Mouse (Mus musculus) limb, embryonic 10.5 days (tissue): ENCODE measurements around the gene Olfr569. TPM values are rescaled to one million over a fixed set of nuclear protein-coding genes. Genes with fewer than 3 reads are reported as not detected.

Experiments used
- DNase-seq: peaks from one replicate; pipeline ENCODE4 v3.0.0-alpha.2; 2017; ENCODE audit warnings: low spot score
- H3K27ac ChIP-seq: fragments of 300-500 bp; sonication (generic); 2 replicates; pipeline ENCODE4 v1.5.1; 2016; ENCODE audit warnings: mild to moderate bottlenecking
- H3K27me3 ChIP-seq: fragments of 300-500 bp; sonication (generic); 2 replicates; pipeline ENCODE4 v1.6.1; 2016; ENCODE audit warnings: low read depth, mild to moderate bottlenecking; ENCODE audit not compliant: poor library complexity, severe bottlenecking
- H3K36me3 ChIP-seq: fragments of 300-500 bp; sonication (generic); 2 replicates; pipeline ENCODE4 v1.6.1; 2016; ENCODE audit warnings: mild to moderate bottlenecking, moderate library complexity
- H3K4me1 ChIP-seq: fragments of 300-500 bp; sonication (generic); 2 replicates; pipeline ENCODE4 v1.6.1; 2016
- H3K4me3 ChIP-seq: fragments of 300-500 bp; sonication (generic); 2 replicates; pipeline ENCODE4 v1.5.1; 2016; ENCODE audit warnings: mild to moderate bottlenecking, moderate library complexity
- H3K9me3 ChIP-seq: fragments of 300-500 bp; sonication (generic); replicated peaks from 2 replicates; pipeline ENCODE4 v1.6.1; 2016; ENCODE audit warnings: mild to moderate bottlenecking
- WGBS: fragments of 180-500 bp; shearing (Covaris S2); methylation state at CpG from one replicate; pipeline ENCODE4 v1.1.7; 2016; 5-methylcytosine and 5-hydroxymethylcytosine counted together
- polyA plus RNA-seq: library from polyadenylated mRNA; unstranded; fragments of >200 nt; fragmentation: Nextera tagmentation; extraction: Ambion mirVana; gene quantifications from 2 replicates; pipeline ENCODE4 v1.2.1, GENCODE M21; 2016

Gene Olfr569
- polyA plus RNA-seq, result not detected in 2 replicates

DNA sequence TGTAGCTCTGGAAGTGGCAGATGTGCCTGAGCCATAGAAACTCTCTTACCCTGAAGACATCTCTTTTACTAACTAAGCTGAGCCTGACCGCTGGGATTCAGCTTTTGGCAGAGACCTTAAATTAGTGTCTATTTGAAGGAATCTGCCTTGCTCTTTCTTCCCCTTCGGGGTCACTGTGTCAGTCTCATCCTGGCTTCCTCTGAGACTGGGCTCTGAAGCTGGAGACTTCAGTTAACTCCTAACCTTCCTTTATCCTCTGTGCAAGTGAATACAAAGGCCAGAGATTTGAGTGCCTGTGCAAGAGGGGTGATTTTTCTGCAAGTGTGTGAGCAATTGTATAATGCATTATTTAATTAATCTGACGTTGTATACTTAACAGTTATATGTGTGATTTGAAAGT lies at the start of gene Olfr569:
Gene Olfr569, minus strand, starts transcription at position 101 of the 400 bp plus-strand sequence.
- no peaks in the 10 kb centered on the region for H3K4me1 ChIP-seq
- no peaks in the 10 kb centered on the region for H3K36me3 ChIP-seq
- no peak within 1 kb of the TSS for H3K4me3 ChIP-seq
- 69% methylated on average over 3 of the region's 3 CpGs for WGBS
- DNase-seq, result no peak
- H3K27me3 ChIP-seq, result no peaks in the 10 kb centered on the region
- no peak within 1 kb of the TSS for H3K27ac ChIP-seq
- no peaks in the 10 kb centered on the region for H3K9me3 ChIP-seq

DNA sequence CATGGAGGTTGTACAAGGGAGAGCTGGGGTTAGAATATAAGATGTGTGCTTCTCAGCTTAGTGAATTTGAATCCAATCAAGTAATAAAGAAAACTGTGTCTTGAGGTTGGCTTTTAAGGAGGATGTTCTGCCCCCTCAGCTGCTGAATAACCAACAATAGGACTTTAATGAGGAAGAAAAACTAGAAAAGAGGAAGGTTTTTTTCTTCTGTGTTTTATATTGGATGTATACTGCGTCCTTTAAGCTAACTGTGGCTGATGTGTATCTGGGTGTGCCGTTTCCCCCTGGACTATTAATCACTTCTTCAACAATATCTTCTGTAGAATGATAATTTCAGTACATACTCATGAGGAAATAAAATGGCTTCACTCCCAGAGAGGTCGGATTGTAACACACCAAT lies 36.4 kb upstream of the Olfr569 start:
- Histone ChIP-seq H3K27ac (no peak overlapping the region), H3K4me3 (no peak overlapping the region), H3K36me3 (no peaks in the 10 kb centered on the region), H3K4me1 (no peaks in the 10 kb centered on the region), H3K9me3 (no peaks in the 10 kb centered on the region), H3K27me3 (no peaks in the 10 kb centered on the region)
- no peak for DNase-seq
- WGBS, result 79% methylated on average over 3 of the region's 3 CpGs

DNA sequence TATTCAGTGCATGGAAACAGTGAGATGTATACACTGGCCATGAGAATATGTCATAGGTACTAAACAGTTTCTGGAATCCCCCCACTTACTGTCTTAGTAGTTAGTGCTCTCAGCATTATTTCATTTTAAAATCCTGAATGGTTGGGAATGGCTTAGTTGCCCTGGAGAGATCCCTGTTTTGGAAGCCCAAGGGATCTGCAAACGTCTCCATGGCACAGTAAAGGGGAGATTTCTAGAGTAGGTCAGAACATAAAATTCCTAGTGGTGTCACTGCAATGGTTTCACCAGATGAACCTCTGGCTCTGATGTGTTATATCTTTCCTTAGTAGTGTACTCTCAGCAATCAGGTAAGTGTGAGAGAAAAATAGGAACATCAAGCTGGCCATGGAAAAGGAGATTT lies 33.4 kb upstream of the Olfr569 start, which contains the start of gene Olfr572:
Gene Olfr572, plus strand, starts transcription at position 301 of the 400 bp plus-strand sequence.
- WGBS, result 65% methylated on average over 1 of the region's 1 CpGs
- no peak within 1 kb of the TSS for H3K27ac ChIP-seq
- no peak within 1 kb of the TSS for H3K4me3 ChIP-seq
- H3K36me3 ChIP-seq, result no peaks in the 10 kb centered on the region
- DNase-seq, result no peak
- no peaks in the 10 kb centered on the region for H3K4me1 ChIP-seq
- H3K27me3 ChIP-seq, result no peaks in the 10 kb centered on the region
- H3K9me3 ChIP-seq, result no peaks in the 10 kb centered on the region

DNA sequence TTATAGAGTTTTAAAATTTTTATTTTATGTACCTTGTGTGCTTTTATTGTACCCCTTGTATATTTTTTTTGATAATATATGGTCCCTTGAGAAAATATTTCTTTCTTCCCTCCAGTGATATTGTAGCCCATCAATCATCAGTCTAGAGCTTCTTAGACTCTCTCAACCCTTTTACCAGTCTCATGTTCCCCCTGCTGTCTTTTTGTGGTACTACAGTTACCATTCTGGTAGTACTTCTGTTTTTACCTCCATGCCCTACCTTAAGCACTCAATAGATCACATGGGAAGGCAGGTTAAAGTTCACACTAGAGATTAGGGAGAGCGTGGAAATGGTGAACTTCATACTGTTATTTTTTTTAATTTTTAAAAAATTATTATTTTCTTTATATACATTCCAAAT lies 28.9 kb upstream of the Olfr569 start:
- Histone ChIP-seq H3K27ac (no peak overlapping the region), H3K36me3 (no peaks in the 10 kb centered on the region), H3K9me3 (no peaks in the 10 kb centered on the region), H3K27me3 (no peaks in the 10 kb centered on the region), H3K4me1 (0 out of 2 replicates have a peak, but pooled peaks cover 4% of the 10 kb centered on the region), H3K4me3 (no peak overlapping the region)
- no peak for DNase-seq
- WGBS, result 17% methylated on average over 1 of the region's 1 CpGs

DNA sequence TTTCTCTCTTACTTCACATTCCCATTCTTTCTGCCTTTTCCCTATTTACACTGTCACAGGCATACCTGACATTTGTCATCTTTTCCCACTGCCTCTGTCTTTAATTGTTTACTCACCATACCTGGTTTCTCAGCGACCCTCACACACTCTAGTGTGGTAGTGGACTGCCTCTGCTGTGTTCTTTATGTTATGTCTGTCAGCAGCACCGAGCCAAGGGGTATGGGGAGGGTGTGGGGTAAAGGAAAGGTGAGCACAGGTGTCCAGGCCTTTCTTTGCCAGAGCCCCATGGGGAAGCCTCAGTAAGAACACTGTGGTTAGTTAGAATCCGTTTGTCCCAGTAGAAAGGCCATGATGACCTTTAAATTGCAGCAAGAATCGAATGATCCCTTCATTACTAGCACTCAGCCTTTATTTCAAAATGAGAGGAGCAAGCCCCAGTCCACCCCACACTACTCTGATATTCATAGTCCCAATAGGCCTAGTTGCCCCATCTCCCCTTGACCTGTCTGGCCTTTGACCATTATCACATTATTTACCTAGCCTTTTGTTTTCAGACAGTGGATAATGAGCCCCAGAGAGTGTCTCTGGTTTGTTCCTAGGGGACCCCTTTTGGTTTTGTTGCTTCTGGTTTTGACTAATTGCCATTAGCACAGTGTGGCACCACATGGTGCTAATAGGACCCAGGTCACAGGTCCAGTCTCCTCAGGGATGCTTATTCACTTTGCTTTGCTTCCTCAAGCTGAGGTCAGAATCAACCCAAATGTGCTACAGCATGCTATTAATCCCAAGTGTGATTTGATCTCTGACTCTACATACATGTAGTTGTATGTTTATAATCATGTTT lies 26.6 kb upstream of the Olfr569 start, which contains the start of gene Olfr571:
Gene Olfr571, minus strand, starts transcription at position 505 of the 844 bp plus-strand sequence.
- DNase-seq, result no peak
- Histone ChIP-seq H3K27ac (no peak within 1 kb of the TSS), H3K4me1 (0 out of 2 replicates have a peak, but pooled peaks cover 4% of the 10 kb centered on the region), H3K36me3 (no peaks in the 10 kb centered on the region), H3K9me3 (no peaks in the 10 kb centered on the region), H3K27me3 (no peaks in the 10 kb centered on the region), H3K4me3 (no peak within 1 kb of the TSS)
- WGBS, result 60% methylated on average over 4 of the region's 4 CpGs

DNA sequence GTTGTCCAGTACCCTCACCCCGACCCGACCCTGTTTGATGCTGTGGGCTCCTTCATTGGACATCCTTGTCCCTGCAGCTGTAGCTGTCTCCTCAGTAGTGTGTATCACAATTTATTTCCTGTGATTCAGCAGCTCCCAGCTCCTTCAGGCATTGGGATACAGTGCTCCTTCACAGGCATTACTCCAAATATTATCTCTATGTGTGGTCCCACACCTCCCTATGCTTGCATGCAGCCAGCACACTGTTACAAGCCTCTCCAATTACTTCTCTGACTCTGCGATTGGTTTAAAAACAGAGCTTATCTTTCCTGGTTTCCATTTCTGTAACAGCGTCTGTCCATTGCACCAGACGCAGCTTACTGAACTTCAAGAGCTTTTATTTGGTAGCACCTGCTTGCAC lies 25.7 kb upstream of the Olfr569 start:
- WGBS, result 78% methylated on average over 5 of the region's 5 CpGs
- Histone ChIP-seq H3K27ac (no peak overlapping the region), H3K27me3 (no peaks in the 10 kb centered on the region), H3K4me1 (0 out of 2 replicates have a peak, but pooled peaks cover 4% of the 10 kb centered on the region), H3K4me3 (no peak overlapping the region), H3K36me3 (no peaks in the 10 kb centered on the region), H3K9me3 (no peaks in the 10 kb centered on the region)
- DNase-seq, result no peak

DNA sequence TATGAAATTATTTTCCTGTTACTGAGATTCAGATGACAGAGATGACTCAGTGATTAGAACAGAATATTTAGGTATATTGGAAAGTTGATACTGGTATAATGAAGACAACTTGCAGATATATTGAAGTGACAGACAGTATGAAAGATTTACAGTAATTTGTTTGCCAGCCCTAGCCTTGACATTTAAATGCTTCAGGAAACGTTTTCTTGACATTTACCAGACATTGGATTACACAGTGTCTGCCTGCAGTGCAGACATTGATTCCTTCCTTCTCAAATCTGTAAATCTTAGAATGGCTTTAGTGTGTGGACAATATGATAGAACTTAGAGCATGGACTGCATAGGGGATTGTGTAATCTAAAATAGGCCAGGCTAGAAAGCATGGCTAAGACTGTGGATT lies 24.6 kb upstream of the Olfr569 start:
- Histone ChIP-seq H3K27ac (no peak overlapping the region), H3K4me1 (0 out of 2 replicates have a peak, but pooled peaks cover 4% of the 10 kb centered on the region), H3K9me3 (no peaks in the 10 kb centered on the region), H3K27me3 (no peaks in the 10 kb centered on the region), H3K36me3 (no peaks in the 10 kb centered on the region), H3K4me3 (no peak overlapping the region)
- WGBS, result 37% methylated on average over 1 of the region's 1 CpGs
- DNase-seq, result no peak

DNA sequence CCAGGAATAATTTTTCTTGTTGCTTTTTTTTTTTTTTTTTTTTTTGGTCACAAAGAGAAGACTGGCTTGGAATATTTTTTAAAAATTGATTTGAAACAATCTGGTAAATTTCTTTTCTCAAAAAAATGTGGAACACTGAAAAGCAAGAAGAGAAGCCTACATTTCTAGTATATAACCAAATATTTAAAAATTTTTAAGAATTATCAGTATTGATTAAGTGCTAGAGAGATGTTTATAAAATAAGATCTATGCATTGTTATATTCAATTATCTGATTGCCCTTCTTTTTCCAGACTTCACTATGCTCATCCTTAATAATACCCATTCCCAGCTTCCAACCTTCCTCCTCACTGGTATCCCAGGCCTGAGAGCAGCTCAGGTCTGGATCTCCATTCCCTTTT lies 13.9 kb downstream of the Olfr569 start, which contains the start of gene Olfr568:
Gene Olfr568, plus strand, starts transcription at position 301 of the 400 bp plus-strand sequence.
- H3K27ac ChIP-seq, result no peak within 1 kb of the TSS
- no peak within 1 kb of the TSS for H3K4me3 ChIP-seq
- no peaks in the 10 kb centered on the region for H3K36me3 ChIP-seq
- DNase-seq, result no peak
- H3K9me3 ChIP-seq, result no peaks in the 10 kb centered on the region
- H3K27me3 ChIP-seq, result no peaks in the 10 kb centered on the region
- no peaks in the 10 kb centered on the region for H3K4me1 ChIP-seq

DNA sequence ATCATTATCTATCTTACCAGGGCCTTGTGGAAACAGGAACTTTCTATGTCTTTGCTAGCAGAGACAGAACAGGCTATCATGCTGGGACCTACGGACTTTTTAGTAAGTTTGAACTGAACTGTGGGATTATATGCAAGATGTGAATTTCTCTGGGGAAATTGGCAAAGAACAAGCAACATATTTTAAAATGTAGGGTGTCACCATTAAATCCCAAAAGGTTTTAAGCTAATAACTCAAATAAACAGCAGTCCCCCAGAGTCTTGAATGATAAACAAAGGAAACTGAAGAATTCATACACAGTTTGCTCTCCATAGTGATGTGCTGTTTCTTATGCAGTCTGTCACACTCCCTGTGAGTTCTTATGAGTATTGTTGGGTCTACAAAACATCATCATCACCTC lies 32.0 kb downstream of the Olfr569 start, which contains the start of gene Olfr566:
Gene Olfr566, minus strand, starts transcription at position 101 of the 400 bp plus-strand sequence.
- no peaks in the 10 kb centered on the region for H3K27me3 ChIP-seq
- no peak within 1 kb of the TSS for H3K4me3 ChIP-seq
- no peak within 1 kb of the TSS for H3K27ac ChIP-seq
- no peaks in the 10 kb centered on the region for H3K36me3 ChIP-seq
- 92% methylated on average over 1 of the region's 1 CpGs for WGBS
- no peak for DNase-seq
- no peaks in the 10 kb centered on the region for H3K4me1 ChIP-seq
- no peaks in the 10 kb centered on the region for H3K9me3 ChIP-seq

DNA sequence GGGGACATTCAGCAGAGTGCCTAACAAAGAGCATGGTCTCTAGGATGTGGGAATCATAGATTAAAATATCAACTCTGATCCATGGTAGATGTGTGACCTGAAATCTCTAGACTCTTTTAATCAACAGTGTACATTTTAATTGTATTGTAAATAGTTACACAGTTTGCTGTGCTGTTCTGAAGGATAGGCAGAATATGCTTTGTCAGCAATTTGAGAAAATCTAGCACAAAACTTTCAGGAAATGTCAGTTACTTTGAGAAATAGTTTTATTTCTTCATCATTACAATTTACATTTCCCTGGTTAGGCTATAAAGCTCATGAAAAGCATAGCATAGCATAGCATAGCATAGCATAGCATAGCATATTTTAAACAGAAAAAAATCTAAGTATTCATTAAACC lies 34.9 kb downstream of the Olfr569 start:
- no peak overlapping the region for H3K27ac ChIP-seq
- no peaks in the 10 kb centered on the region for H3K9me3 ChIP-seq
- H3K27me3 ChIP-seq, result no peaks in the 10 kb centered on the region
- no peak for DNase-seq
- H3K36me3 ChIP-seq, result no peaks in the 10 kb centered on the region
- no peak overlapping the region for H3K4me3 ChIP-seq
- H3K4me1 ChIP-seq, result no peaks in the 10 kb centered on the region

Other genes with a start within 250 kb of the Olfr569 start
- not detected in 2 replicates for gene Olfr555, start 232.1 kb downstream of the Olfr569 start, polyA plus RNA-seq
- gene Olfr556, start 226.0 kb downstream of the Olfr569 start, polyA plus RNA-seq, result not detected in 2 replicates
- 7.8 and 13.0 TPM in 2 replicates for gene Trim68, start 203.6 kb downstream of the Olfr569 start, polyA plus RNA-seq
- gene Olfr557, start 195.0 kb downstream of the Olfr569 start, polyA plus RNA-seq, result not detected in 2 replicates
- not detected in 2 replicates for gene Olfr558, start 188.7 kb downstream of the Olfr569 start, polyA plus RNA-seq
- gene Olfr33, start 171.8 kb downstream of the Olfr569 start, polyA plus RNA-seq, result not detected in 2 replicates
- gene Olfr559, start 163.4 kb downstream of the Olfr569 start, polyA plus RNA-seq, result not detected in 2 replicates
- gene Olfr560, start 131.5 kb downstream of the Olfr569 start, polyA plus RNA-seq, result not detected in 2 replicates
- gene Olfr78, start 131.4 kb downstream of the Olfr569 start, polyA plus RNA-seq, result not detected in 2 replicates
- gene Olfr561, start 119.7 kb downstream of the Olfr569 start, polyA plus RNA-seq, result not detected in 2 replicates
- gene Olfr564, start 87.4 kb downstream of the Olfr569 start, polyA plus RNA-seq, result not detected in 2 replicates
- not detected in 2 replicates for gene Olfr566, start 32.1 kb downstream of the Olfr569 start, polyA plus RNA-seq
- gene Olfr568, start 13.8 kb downstream of the Olfr569 start, polyA plus RNA-seq, result not detected in 2 replicates
- gene Olfr570, start 3.7 kb upstream of the Olfr569 start, polyA plus RNA-seq, result not detected in 2 replicates
- gene Olfr571, start 26.7 kb upstream of the Olfr569 start, polyA plus RNA-seq, result not detected in 2 replicates
- gene Olfr572, start 33.5 kb upstream of the Olfr569 start, polyA plus RNA-seq, result not detected in 2 replicates
- not detected in 2 replicates for gene Olfr573-ps1, start 51.7 kb upstream of the Olfr569 start, polyA plus RNA-seq
- not detected in 2 replicates for gene Olfr574, start 57.6 kb upstream of the Olfr569 start, polyA plus RNA-seq
- gene Olfr575, start 67.9 kb upstream of the Olfr569 start, polyA plus RNA-seq, result not detected in 2 replicates
- gene Olfr576, start 71.8 kb upstream of the Olfr569 start, polyA plus RNA-seq, result not detected in 2 replicates
- gene Olfr577, start 85.1 kb upstream of the Olfr569 start, polyA plus RNA-seq, result not detected in 2 replicates
- gene Olfr578, start 98.4 kb upstream of the Olfr569 start, polyA plus RNA-seq, result not detected in 2 replicates
- gene Olfr582, start 147.1 kb upstream of the Olfr569 start, polyA plus RNA-seq, result not detected in 2 replicates
- gene Olfr583, start 160.4 kb upstream of the Olfr569 start, polyA plus RNA-seq, result not detected in 2 replicates
- gene Olfr584, start 191.0 kb upstream of the Olfr569 start, polyA plus RNA-seq, result not detected in 2 replicates
- gene Olfr585, start 206.8 kb upstream of the Olfr569 start, polyA plus RNA-seq, result not detected in 2 replicates
- not detected in 2 replicates for gene Olfr586, start 234.8 kb upstream of the Olfr569 start, polyA plus RNA-seq
- gene Olfr588-ps1, start 250.0 kb upstream of the Olfr569 start, polyA plus RNA-seq, result not detected in 2 replicates